Mouse (Mus musculus) heart, embryonic 11.5 days (tissue): ENCODE measurements around the gene Arid1b. TPM values are rescaled to one million over a fixed set of nuclear protein-coding genes. Genes with fewer than 3 reads are reported as not detected.

ENCODE experiments used
- ATAC-seq: fragments of 200-750 bp; cut with Nextera tagmentation; replicated peaks from 2 replicates; pipeline ENCODE4 v1.8.0; 2017; ENCODE audit warnings: moderate library complexity; ENCODE audit not compliant: insufficient number of reproducible peaks, low FRiP score, low TSS enrichment
- H3K27ac ChIP-seq: fragments of 300-500 bp; sonication (generic); 2 replicates; pipeline ENCODE4 v1.5.1; 2014; ENCODE audit warnings: mild to moderate bottlenecking, low read depth, low read length
- H3K27me3 ChIP-seq: fragments of 300-500 bp; sonication (generic); 2 replicates; pipeline ENCODE4 v1.6.1; 2014; ENCODE audit warnings: mild to moderate bottlenecking, low read length, mixed read lengths; ENCODE audit not compliant: control insufficient read depth, insufficient read depth
- H3K36me3 ChIP-seq: fragments of 300-500 bp; sonication (generic); 2 replicates; pipeline ENCODE4 v1.6.1; 2014; ENCODE audit warnings: mild to moderate bottlenecking, low read length, moderate library complexity, mixed read lengths; ENCODE audit not compliant: control insufficient read depth, insufficient read depth
- H3K4me1 ChIP-seq: fragments of 300-500 bp; sonication (generic); 2 replicates; pipeline ENCODE4 v1.6.1; 2014; ENCODE audit warnings: low read length; ENCODE audit not compliant: control insufficient read depth, insufficient read depth
- H3K4me2 ChIP-seq: fragments of 300-500 bp; sonication (generic); 2 replicates; pipeline ENCODE4 v1.6.1; 2014; ENCODE audit warnings: mild to moderate bottlenecking, moderate library complexity
- H3K4me3 ChIP-seq: fragments of 300-500 bp; sonication (generic); 2 replicates; pipeline ENCODE4 v1.5.1; 2014; ENCODE audit warnings: low read depth, low read length
- H3K9ac ChIP-seq: fragments of 300-500 bp; sonication (generic); 2 replicates; pipeline ENCODE4 v1.6.1; 2014; ENCODE audit warnings: mild to moderate bottlenecking, low read depth, low read length, moderate library complexity
- H3K9me3 ChIP-seq: fragments of 300-500 bp; sonication (generic); replicated peaks from 2 replicates; pipeline ENCODE4 v1.6.1; 2016; ENCODE audit warnings: low read length; ENCODE audit not compliant: control insufficient read depth
- WGBS: fragments of 180-500 bp; shearing (Covaris S2); extraction: QIAGEN DNeasy Blood & Tissue Kit; methylation state at CpG from one replicate; pipeline ENCODE4 v1.1.7; 2014; ENCODE audit not compliant: insufficient replicate concordance; 5-methylcytosine and 5-hydroxymethylcytosine counted together
- polyA plus RNA-seq: library from polyadenylated mRNA; unstranded; fragments of >200 nt; fragmentation: Nextera tagmentation; extraction: Ambion mirVana; gene quantifications from 2 replicates; pipeline ENCODE4 v1.2.1, GENCODE M21; 2014

Gene Arid1b
- polyA plus RNA-seq, 1 experiment from 2014 or later = 8.2 TPM

DNA sequence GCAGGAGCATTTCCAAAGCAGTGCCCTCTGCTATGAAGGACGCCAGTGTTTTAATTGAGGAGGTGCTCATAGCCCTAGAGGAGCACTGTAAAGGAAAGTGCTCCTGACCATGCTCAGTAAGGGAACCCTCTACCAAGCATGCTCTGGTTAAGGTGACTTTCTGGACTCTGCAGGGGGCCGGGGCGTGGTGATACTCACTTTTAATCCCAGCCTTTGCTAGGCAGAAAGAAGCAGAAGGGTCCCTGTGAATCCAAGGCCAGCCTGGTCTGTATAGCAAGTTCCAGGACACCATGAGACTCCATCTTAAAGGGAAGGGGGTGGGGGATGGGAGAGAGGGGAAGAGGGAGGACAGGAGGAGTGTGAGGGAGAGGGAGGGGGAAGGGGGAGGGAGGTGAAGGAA lies 394.2 kb downstream of the Arid1b start:
- Histone ChIP-seq H3K9ac (no peak overlapping the region), H3K9me3 (no peaks in the 10 kb centered on the region), H3K36me3 (no peaks in the 10 kb centered on the region), H3K27me3 (no peaks in the 10 kb centered on the region), H3K4me2 (no peak overlapping the region), H3K4me1 (peaks cover 4% of the 10 kb centered on the region), H3K27ac (no peak overlapping the region), H3K4me3 (no peak overlapping the region)
- WGBS = 62% methylated on average over 3 of the region's 3 CpGs
- no peak for ATAC-seq

DNA sequence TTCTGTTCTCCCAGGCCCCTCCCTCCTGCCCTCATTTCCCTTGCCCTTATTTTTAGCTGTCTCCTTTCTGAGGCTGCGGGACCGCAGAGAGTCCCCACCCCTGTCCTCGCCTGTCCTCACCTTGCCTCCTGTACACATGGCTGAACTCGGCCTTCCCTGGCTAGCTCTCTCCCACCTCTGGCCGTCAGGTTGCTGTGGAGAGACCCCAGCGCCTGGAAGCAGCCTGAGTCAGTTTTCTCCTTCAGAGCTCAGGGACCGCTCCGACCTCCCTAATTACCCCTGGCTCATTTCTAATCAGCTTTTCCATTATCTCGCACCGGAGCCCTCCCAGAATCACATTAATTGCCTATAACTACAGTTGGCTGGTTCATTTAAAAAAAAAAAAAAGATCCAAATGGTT lies 396.6 kb downstream of the Arid1b start:
- WGBS = 56% methylated on average over 10 of the region's 10 CpGs
- Histone ChIP-seq H3K9ac (no peak overlapping the region), H3K4me1 (peaks cover 4% of the 10 kb centered on the region), H3K27me3 (no peaks in the 10 kb centered on the region), H3K27ac (no peak overlapping the region), H3K4me3 (no peak overlapping the region), H3K36me3 (no peaks in the 10 kb centered on the region), H3K9me3 (no peaks in the 10 kb centered on the region), H3K4me2 (no peak overlapping the region)
- no peak for ATAC-seq

DNA sequence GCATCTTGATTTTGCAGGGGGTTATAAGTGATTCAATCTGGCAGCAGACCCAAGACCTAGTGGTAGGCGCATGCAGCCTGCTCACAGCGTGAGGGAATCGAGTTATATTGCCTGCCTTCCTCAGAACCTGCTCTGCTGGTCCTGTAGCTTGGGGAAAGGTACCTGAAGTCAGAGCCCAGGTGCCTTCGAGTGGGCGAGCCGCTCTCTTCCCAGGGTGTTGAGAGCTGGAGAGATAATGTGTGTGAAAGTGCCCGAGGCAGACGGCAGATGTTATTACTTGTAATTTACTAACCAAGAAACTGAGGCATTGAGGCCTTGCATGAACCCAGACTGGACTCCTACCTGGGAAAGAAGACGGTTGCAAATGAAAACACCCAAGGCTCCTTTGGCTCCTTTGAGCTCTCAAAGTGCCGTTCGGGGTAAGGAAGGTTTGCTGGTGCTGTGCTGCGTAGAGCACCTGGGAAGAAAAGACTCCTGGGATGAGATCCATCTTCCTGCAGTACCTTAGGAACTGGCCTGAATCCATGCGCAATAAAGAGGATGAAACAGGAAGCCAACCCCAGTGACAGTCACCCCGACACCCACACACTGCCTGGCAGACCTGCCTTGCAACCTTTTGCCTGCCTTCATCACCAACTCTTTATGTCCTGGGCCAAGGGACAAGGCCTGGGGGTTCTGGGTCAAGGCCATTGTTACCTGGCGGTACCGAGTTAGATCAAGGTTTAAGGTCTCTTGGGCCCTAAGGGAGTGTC lies 401.5 kb downstream of the Arid1b start:
- H3K27me3 ChIP-seq = peaks cover 2% of the 10 kb centered on the region; the same call in 1 of the 2 replicates
- ATAC-seq = no peak
- no peak overlapping the region for H3K9ac ChIP-seq
- no peaks in the 10 kb centered on the region for H3K9me3 ChIP-seq
- H3K4me2 ChIP-seq = no peak overlapping the region
- H3K4me1 ChIP-seq = peaks cover 3% of the 10 kb centered on the region
- H3K36me3 ChIP-seq = no peaks in the 10 kb centered on the region
- no peak overlapping the region for H3K4me3 ChIP-seq
- WGBS = 81% methylated on average over 16 of the region's 16 CpGs
- no peak overlapping the region for H3K27ac ChIP-seq

DNA sequence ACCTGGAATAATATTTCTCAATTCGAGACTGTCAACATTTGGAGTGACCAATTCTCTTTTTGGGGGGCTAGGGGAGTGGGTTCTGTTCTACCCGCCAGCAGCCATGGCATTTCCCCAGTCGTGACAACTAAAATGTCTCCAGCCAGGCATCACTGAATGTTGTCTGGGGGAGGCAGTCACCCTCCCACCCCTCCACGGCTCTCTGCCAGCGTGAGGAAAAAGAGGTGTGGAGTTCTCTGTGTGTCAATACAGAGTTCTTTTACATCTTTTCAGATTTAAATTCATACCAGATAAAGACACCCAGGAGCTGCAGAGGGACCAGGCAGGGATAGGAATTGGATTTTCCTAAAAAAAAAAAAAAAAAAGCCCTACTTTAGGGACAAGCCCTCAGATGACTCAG lies 402.1 kb downstream of the Arid1b start:
- H3K27me3 ChIP-seq = peaks cover 2% of the 10 kb centered on the region; the same call in 1 of the 2 replicates
- no peak for ATAC-seq
- WGBS = 62% methylated on average over 5 of the region's 5 CpGs
- no peak overlapping the region for H3K27ac ChIP-seq
- H3K9me3 ChIP-seq = no peaks in the 10 kb centered on the region
- no peaks in the 10 kb centered on the region for H3K36me3 ChIP-seq
- no peak overlapping the region for H3K4me3 ChIP-seq
- H3K4me2 ChIP-seq = no peak overlapping the region
- 0 out of 2 replicates have a peak, but pooled peaks cover 3% of the 10 kb centered on the region for H3K4me1 ChIP-seq
- no peak overlapping the region for H3K9ac ChIP-seq
